Mouse (Mus musculus): Measurements from ENCODE around the gene Snx3. TPM values are rescaled to one million over a fixed set of nuclear protein-coding genes. Genes with fewer than 3 reads are reported as not detected.

Gene Snx3
- polyA plus RNA-seq, 1 experiment from 2014 or later, result 244 TPM

DNA sequence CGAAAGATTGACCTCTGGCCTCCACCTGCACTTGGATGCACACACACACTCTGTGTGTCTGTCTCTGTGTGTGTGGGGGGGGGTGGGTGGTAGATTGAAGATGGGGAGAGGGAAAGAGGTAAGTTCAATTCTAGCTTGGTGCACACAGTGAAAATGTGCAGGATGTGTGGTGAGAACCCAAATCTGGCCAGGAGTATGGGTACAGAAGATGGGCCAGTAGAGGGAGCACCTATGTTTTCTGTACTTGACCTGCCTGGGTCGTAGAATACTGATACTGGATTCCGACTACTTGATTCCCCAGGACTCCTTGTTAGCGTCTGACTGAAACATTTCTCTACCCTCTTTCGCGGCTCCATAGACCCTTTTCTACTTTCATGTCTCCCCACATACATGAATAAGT lies 8.3 kb downstream of the Snx3 start:
- Histone ChIP-seq H3K9me3 (no peaks in the 10 kb centered on the region), H3K27me3 (no peaks in the 10 kb centered on the region), H3K4me2 (no peak overlapping the region), H3K36me3 (peaks cover 21% of the 10 kb centered on the region; the same call in 1 of the 2 replicates), H3K27ac (no peak overlapping the region), H3K4me1 (replicated peaks) (no peaks in the 10 kb centered on the region), H3K4me3 (replicated peaks) (no peak overlapping the region), H3K9ac (replicated peaks) (no peak overlapping the region)
- WGBS, result 89% methylated on average over 6 of the region's 6 CpGs
- no peak for ATAC-seq (ENCODE audit: insufficient number of reproducible peaks, insufficient read depth, low FRiP score, low TSS enrichment, low read depth)

DNA sequence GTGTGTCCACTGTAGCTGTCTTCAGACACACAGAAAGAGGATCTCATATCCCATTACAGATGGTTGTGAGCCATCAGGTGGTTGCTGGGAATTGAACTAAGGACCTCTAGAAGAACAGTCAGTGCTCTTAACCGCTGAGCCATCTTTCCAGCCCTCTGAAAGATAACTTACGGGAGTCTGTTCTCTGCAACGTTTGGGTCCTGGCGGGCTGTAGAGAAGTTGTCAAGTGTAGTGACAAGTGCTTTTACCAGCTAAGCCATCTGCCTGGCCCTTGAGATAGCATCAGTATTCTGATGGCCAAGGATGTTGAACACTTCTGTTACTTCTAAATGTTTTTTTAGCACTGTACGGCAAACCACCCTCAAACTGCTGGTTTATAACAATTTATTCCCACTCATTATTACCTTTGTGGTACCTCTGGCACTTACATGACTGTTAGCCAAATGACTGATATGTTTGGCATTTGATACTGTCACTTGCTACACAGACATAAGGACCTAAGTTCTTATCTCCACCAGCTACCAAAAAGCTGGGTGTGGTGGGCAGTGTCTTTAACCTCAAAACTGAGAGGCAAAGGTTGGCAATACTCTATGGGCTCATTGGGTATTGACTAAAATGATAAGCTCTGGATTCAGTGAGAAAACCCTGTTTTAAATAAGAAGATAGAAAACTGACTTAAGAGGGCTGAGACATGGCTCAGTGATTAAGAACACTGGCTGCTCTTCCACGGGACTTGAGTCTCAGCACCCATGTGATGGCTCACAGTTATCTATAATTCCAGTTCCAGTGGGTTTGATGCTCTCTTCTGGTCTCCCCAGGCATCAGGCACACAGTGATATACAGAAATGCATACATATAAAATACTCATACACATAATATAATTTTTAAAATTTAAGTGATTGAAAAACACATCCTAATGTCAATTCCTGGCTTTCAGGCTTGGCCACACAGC lies 9.6 kb downstream of the Snx3 start:
- Histone ChIP-seq H3K36me3 (peaks cover 21% of the 10 kb centered on the region; the same call in 1 of the 2 replicates), H3K27me3 (no peaks in the 10 kb centered on the region), H3K4me3 (replicated peaks) (no peak overlapping the region), H3K9ac (replicated peaks) (no peak overlapping the region), H3K27ac (no peak overlapping the region), H3K4me1 (replicated peaks) (no peaks in the 10 kb centered on the region), H3K9me3 (no peaks in the 10 kb centered on the region), H3K4me2 (no peak overlapping the region)
- WGBS, result 93% methylated on average over 6 of the region's 6 CpGs
- ATAC-seq (ENCODE audit: insufficient number of reproducible peaks, insufficient read depth, low FRiP score, low TSS enrichment, low read depth), result no peak

DNA sequence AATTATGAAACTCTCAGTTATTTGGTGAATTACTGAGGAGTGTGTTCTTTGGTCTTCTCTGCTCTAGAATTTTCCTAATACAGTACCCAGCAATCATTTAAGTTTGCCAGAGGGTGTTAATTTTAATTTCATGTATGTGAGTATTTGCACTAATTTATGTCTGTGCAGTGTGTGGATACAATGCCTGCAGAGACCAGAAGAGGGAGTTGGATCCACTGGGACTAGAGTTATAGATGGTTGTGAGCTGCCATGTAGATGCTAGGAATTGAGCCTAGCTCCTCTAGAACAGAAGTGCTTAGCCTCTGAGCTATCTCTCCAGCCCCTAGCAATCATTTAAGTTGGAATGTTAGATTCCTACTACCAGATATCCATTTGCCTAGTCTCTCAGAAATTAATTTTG lies 12.3 kb downstream of the Snx3 start:
- no peak overlapping the region for H3K27ac ChIP-seq
- ATAC-seq (ENCODE audit: insufficient number of reproducible peaks, insufficient read depth, low FRiP score, low TSS enrichment, low read depth), result no peak

DNA sequence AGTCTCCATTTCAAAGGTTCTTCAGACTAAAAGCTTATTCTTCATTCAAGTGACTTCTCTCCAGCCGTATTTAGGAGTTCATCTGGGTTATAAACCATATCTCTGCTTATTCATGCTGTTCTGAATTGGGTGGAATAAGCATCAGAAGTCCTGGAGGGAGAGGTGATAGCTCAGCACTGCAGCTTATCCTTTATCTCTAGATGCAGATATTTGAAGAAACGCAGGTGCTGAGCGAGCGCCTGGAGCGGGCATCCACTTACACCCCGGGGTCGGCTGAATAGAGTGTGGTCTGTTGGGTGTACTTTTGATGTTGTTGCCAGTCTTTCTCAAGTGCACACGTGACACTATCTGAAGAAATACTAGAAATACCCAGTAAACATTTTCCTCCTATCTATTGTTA lies 16.5 kb downstream of the Snx3 start:
- ATAC-seq (ENCODE audit: insufficient number of reproducible peaks, insufficient read depth, low FRiP score, low TSS enrichment, low read depth), result no peak
- peaks cover 9% of the 10 kb centered on the region for H3K4me1 ChIP-seq (replicated peaks)
- no peaks in the 10 kb centered on the region for H3K9me3 ChIP-seq
- H3K27ac ChIP-seq, result no peak overlapping the region
- WGBS, result 86% methylated on average over 8 of the region's 8 CpGs
- H3K27me3 ChIP-seq, result no peaks in the 10 kb centered on the region
- H3K36me3 ChIP-seq, result no peaks in the 10 kb centered on the region
- H3K9ac ChIP-seq (replicated peaks), result no peak overlapping the region
- no peak overlapping the region for H3K4me2 ChIP-seq
- H3K4me3 ChIP-seq (replicated peaks), result no peak overlapping the region

More for the DNA sequence above, 12.3 kb downstream of the Snx3 start:
- Histone ChIP-seq H3K27me3 (no peaks in the 10 kb centered on the region), H3K9me3 (no peaks in the 10 kb centered on the region), H3K4me1 (replicated peaks) (no peaks in the 10 kb centered on the region), H3K4me2 (no peak overlapping the region), H3K36me3 (peaks cover 11% of the 10 kb centered on the region; the same call in 1 of the 2 replicates), H3K4me3 (replicated peaks) (no peak overlapping the region), H3K9ac (replicated peaks) (no peak overlapping the region)

DNA sequence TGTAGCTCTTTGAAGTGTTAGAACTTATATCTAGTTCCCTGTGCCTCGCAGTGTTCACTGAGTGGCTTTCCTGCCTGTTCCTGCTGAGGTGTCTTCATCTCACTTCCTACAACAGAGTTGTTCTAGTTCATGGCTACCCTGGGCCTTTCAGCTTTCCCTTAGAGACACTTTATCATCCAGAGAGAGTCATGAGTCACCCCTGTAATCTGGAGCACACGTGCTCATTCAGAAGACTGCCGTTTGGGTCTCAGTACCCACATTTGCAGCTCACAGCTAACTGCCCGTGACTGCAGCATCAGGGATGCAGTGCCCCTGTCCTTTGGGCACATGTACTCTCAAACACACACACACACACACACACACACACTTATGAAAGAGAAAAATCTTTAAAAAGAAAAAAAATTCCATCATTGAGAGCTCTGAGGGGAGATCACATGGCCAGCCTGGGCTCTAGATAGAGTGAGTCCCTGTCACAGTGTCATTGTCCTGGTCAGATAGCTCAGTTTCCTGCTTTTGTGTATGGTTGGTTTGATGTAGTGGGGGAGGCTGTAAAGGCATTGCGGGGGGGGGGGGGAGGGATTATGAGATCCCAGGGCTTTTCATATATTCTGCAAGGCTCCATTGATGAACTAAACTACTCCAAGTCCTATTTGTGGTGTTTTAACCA lies 19.6 kb downstream of the Snx3 start:
- ATAC-seq (ENCODE audit: insufficient number of reproducible peaks, insufficient read depth, low FRiP score, low TSS enrichment, low read depth), result no peak
- Histone ChIP-seq H3K4me1 (replicated peaks) (peaks cover 26% of the 10 kb centered on the region), H3K9ac (replicated peaks) (no peak overlapping the region), H3K27ac (no peak overlapping the region), H3K9me3 (no peaks in the 10 kb centered on the region), H3K27me3 (no peaks in the 10 kb centered on the region), H3K36me3 (peaks cover 13% of the 10 kb centered on the region), H3K4me3 (replicated peaks) (no peak overlapping the region), H3K4me2 (no peak overlapping the region)
- WGBS, result 73% methylated on average over 5 of the region's 5 CpGs

DNA sequence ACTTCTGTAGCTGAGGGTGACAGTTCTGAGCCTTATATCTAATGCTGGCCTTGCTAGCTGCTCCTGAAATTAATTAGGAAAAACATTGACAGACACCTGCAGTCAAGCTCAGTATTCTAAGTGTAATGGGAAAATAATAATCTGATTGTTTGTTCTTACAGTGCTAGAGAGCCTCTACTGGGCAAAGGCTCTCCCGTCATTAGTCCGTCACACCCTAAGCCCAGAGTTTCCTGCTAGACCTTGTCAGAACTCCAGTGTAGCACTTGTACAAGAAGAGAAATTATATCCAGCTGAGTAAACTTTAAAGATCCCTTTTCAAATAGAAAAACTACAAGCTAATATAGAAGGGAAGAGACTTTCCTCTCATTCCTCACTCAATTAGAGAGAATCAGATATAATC lies 21.1 kb downstream of the Snx3 start:
- H3K9ac ChIP-seq (replicated peaks), result no peak overlapping the region
- no peak overlapping the region for H3K27ac ChIP-seq
- peaks cover 26% of the 10 kb centered on the region for H3K4me1 ChIP-seq (replicated peaks)
- ATAC-seq (ENCODE audit: insufficient number of reproducible peaks, insufficient read depth, low FRiP score, low TSS enrichment, low read depth), result no peak
- no peak overlapping the region for H3K4me2 ChIP-seq
- WGBS, result 56% methylated on average over 2 of the region's 2 CpGs
- no peaks in the 10 kb centered on the region for H3K9me3 ChIP-seq
- peaks cover 26% of the 10 kb centered on the region for H3K36me3 ChIP-seq
- no peak overlapping the region for H3K4me3 ChIP-seq (replicated peaks)
- H3K27me3 ChIP-seq, result no peaks in the 10 kb centered on the region

DNA sequence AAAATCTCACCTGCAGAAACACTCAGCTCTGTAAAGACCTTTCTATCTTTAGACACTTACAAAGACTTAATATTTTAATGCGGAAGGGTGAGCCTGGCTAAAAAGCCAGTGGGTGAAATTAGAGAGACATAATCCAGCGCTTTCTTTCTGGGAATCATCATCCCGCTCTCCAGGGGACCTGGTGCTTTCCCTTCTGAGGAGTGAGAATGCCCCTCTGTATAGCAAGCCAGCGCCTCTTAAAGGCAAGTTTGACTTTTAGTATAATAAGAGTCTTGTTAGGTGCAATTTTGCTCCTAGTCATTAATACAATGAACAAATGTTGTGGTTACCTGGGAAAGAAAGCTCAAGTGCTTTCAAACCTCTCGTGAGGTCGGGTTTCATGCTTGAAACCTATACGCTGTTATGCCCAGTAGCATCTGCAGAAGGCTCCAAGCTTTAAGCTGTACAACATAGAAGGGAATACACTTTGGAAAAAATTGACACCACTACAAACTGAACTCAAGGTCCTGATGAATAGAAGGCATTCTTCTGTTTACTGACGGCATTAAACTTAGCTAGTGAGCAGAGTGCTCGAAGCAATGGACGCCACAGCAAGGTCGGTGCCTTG lies 21.8 kb downstream of the Snx3 start:
- Histone ChIP-seq H3K9ac (replicated peaks) (no peak overlapping the region), H3K9me3 (no peaks in the 10 kb centered on the region), H3K27me3 (no peaks in the 10 kb centered on the region), H3K4me2 (no peak overlapping the region), H3K4me3 (replicated peaks) (no peak overlapping the region), H3K36me3 (peaks cover 34% of the 10 kb centered on the region), H3K27ac (peak overlapping the region; percentile 31; the same call in 1 of the 2 replicates), H3K4me1 (replicated peaks) (peaks cover 26% of the 10 kb centered on the region)
- WGBS, result 58% methylated on average over 11 of the region's 11 CpGs
- peak; percentile 56; the same call in 1 of the 2 replicates for ATAC-seq (ENCODE audit: insufficient number of reproducible peaks, insufficient read depth, low FRiP score, low TSS enrichment, low read depth)

DNA sequence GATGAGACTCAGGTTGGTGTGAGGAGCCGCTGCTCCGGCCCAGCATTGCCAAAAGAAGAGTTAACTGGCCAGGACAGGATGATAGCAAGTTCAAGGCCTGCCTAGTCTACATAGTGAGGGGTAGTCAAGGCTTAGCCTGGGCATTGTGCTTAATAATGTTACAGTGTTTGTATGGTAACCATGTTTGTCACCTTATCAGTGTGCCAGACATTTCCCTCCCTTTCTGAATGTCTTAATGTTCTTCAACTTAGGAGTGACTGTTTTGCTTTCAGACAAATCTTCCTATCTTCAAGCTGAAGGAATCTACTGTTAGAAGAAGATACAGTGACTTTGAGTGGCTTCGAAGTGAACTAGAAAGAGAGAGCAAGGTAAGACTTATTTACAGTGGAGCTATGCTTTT lies 23.9 kb downstream of the Snx3 start:
- 90% methylated on average over 3 of the region's 3 CpGs for WGBS
- Histone ChIP-seq H3K27me3 (no peaks in the 10 kb centered on the region), H3K9ac (replicated peaks) (no peak overlapping the region), H3K36me3 (peaks cover 52% of the 10 kb centered on the region), H3K9me3 (no peaks in the 10 kb centered on the region), H3K4me3 (replicated peaks) (no peak overlapping the region), H3K27ac (no peak overlapping the region), H3K4me1 (replicated peaks) (peaks cover 26% of the 10 kb centered on the region), H3K4me2 (no peak overlapping the region)
- ATAC-seq (ENCODE audit: insufficient number of reproducible peaks, insufficient read depth, low FRiP score, low TSS enrichment, low read depth), result no peak

DNA sequence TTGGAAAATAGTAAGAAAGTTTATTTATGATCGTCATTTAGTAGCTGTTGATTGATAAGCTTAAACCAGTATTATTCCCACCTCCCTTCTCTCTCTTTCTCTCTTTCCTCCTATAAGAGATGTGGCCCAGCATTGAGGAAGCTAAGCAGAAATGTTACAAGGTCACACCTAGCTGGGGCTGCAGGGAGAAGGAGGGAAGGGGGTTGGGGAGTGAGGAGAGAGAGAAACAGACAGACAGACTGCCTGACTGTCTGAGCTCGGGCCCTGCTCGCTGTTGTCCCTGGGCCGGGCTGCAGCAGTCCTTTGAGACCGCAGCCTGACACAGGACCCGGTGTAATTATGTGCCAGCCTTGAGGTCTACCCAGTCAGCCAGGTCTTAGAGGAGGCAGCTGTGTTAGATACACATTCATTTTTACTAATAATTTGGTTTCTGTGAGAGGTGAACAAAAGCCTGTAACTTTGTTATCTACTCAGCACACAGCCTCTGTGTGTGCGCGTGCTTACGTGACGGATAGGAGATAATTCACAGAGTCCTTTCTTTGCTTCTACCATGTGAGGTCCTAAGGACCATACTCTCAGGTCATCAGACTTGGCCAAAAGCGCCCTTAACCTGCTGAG lies 32.1 kb downstream of the Snx3 start:
- no peak overlapping the region for H3K4me2 ChIP-seq
- H3K9ac ChIP-seq (replicated peaks), result no peak overlapping the region
- no peaks in the 10 kb centered on the region for H3K27me3 ChIP-seq
- 92% methylated on average over 11 of the region's 11 CpGs for WGBS
- no peak overlapping the region for H3K27ac ChIP-seq
- peaks cover 71% of the 10 kb centered on the region for H3K36me3 ChIP-seq
- no peak for ATAC-seq (ENCODE audit: insufficient number of reproducible peaks, insufficient read depth, low FRiP score, low TSS enrichment, low read depth)
- H3K9me3 ChIP-seq, result no peaks in the 10 kb centered on the region
- no peaks in the 10 kb centered on the region for H3K4me1 ChIP-seq (replicated peaks)
- H3K4me3 ChIP-seq (replicated peaks), result no peak overlapping the region

DNA sequence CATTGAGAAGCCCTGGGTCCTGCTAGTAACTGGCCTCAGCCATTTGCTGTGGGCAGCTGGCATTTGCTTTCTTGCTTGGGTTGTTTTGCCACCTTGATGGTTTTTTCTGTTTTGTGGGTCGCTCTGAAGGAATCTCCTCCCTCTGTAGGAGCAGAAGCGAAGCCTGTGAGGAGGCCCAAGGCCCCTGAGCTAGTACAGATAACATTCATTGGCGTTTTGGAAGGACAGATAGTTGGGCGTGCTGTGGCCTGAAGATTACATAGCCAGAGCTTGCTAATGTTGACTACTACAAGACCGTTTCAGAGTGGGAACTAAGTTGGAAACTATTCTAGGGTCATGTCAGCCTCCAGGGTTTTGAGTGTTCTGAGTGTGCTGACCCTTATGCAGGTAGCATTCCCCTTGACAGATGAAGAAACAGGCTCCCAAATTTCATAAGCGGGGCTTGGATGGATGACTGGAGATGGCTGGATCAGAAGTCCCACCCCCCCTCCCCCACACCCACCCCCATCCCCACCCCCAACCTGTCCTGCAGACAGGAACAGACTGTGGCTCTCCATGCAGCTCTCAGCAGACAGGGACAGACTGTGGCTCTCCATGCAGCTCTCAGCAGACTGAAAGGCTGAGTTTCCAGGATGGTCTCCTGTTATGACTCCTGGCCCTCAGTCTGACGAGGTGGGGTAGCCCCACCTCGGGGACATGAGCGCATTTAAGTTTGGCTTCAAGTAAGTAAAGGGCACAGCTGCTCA lies 35.9 kb downstream of the Snx3 start:
- Histone ChIP-seq H3K9ac (replicated peaks) (no peak overlapping the region), H3K27ac (no peak overlapping the region), H3K27me3 (no peaks in the 10 kb centered on the region), H3K4me1 (replicated peaks) (no peaks in the 10 kb centered on the region), H3K36me3 (peaks cover 44% of the 10 kb centered on the region), H3K9me3 (no peaks in the 10 kb centered on the region), H3K4me3 (replicated peaks) (no peak overlapping the region), H3K4me2 (no peak overlapping the region)
- 86% methylated on average over 9 of the region's 9 CpGs for WGBS
- no peak for ATAC-seq (ENCODE audit: insufficient number of reproducible peaks, insufficient read depth, low FRiP score, low TSS enrichment, low read depth)

All from limb, embryonic 12.5 days (tissue).